Mouse (Mus musculus): ENCODE data around the gene Zkscan16. TPM values are rescaled to one million over a fixed set of nuclear protein-coding genes. Genes with fewer than 3 reads are reported as not detected.

The Zkscan16 gene
- polyA plus RNA-seq, 1 experiment = not detected

- Histone ChIP-seq H3K27ac (ENCODE audit: insufficient read depth, low read depth, low read length) (no peak overlapping the region), H3K4me3 (ENCODE audit: low read depth, low read length) (no peak overlapping the region), H3K27me3 (ENCODE audit: control insufficient read depth, insufficient read depth, low read length) (no peaks in the 10 kb centered on the region), H3K4me1 (ENCODE audit: control insufficient read depth, insufficient read depth, insufficient read length, low read length) (peaks cover 13% of the 10 kb centered on the region), H3K36me3 (ENCODE audit: control insufficient read depth, insufficient read depth, low read length) (no peaks in the 10 kb centered on the region)
- 77% methylated on average over 6 of the region's 6 CpGs for WGBS
- TF ChIP-seq CTCF (IDR thresholded peaks at IDR 0.05; ENCODE audit: extremely low read depth, insufficient read length, insufficient replicate concordance, low read depth, low read length) = no peak
- no peak for TF ChIP-seq POLR2A (IDR thresholded peaks at IDR 0.05; ENCODE audit: low read depth, low read length)
Observed at GRCm38 (mm10) chr4:59007016-59007415, 63.6 kb downstream of the Zkscan16 start.

Other genes with a start within 250 kb of the Zkscan16 start
- gene Olfr267, start 155.9 kb upstream of the Zkscan16 start, polyA plus RNA-seq (2012; rRNA removed) = not detected in 2 replicates
- gene Ecpas, start 30.9 kb upstream of the Zkscan16 start, polyA plus RNA-seq (2012; rRNA removed) = 13.5 and 25.8 TPM in 2 replicates
- 9.9 and 11.2 TPM in 2 replicates for gene Ptgr1, start 43.5 kb downstream of the Zkscan16 start, polyA plus RNA-seq (2012; rRNA removed)
- 4.2 and 4.7 TPM in 2 replicates for gene Dnajc25, start 51.4 kb downstream of the Zkscan16 start, polyA plus RNA-seq (2012; rRNA removed)
- 0.96 TPM in 1 of 2 replicates, not detected in the other for gene Gm20503, start 59.6 kb downstream of the Zkscan16 start, polyA plus RNA-seq (2012; rRNA removed)
- gene Gng10, start 91.5 kb downstream of the Zkscan16 start, polyA plus RNA-seq (2012; rRNA removed) = 7.1 and 13.0 TPM in 2 replicates
- 0.04 TPM in 1 of 2 replicates, not detected in the other for gene AI481877, start 195.4 kb downstream of the Zkscan16 start, polyA plus RNA-seq (2012; rRNA removed)
- gene Ugcg, start 245.6 kb downstream of the Zkscan16 start, polyA plus RNA-seq (2012; rRNA removed) = 9.6 and 109 TPM in 2 replicates

Data from small intestine, adult 2 months (tissue).